Mouse (Mus musculus): ENCODE data around the gene Steap3. TPM values are rescaled to one million over a fixed set of nuclear protein-coding genes. Genes with fewer than 3 reads are reported as not detected.

Steap3 gene
- polyA plus RNA-seq, 1 experiment from 2014 or later: 4.6 TPM

- no peak for DNase-seq (ENCODE audit: low spot score)
- WGBS: 67% methylated on average over 5 of the region's 5 CpGs
- Histone ChIP-seq H3K36me3 (ENCODE audit: insufficient read depth, low read length) (no peaks in the 10 kb centered on the region), H3K9me3 (replicated peaks; ENCODE audit: low read length) (no peaks in the 10 kb centered on the region), H3K4me3 (replicated peaks; ENCODE audit: low read depth, low read length) (no peak overlapping the region), H3K4me2 (ENCODE audit: low read length) (no peak overlapping the region), H3K27me3 (ENCODE audit: insufficient read depth, low read length) (no peaks in the 10 kb centered on the region), H3K27ac (no peak overlapping the region), H3K4me1 (replicated peaks; ENCODE audit: insufficient read depth, low read length) (0 out of 2 replicates have a peak, but pooled peaks cover 4% of the 10 kb centered on the region), H3K9ac (ENCODE audit: low read depth, low read length) (no peak overlapping the region)
- no peak for ATAC-seq (replicated peaks; ENCODE audit: low FRiP score, low read depth)
- TF ChIP-seq CTCF (IDR thresholded peaks at IDR 0.05; ENCODE audit: low read depth): no peak
Observed at GRCm38 (mm10) chr1:120142551-120142950, 130.0 kb downstream of the Steap3 start.

Other genes starting within 250 kb of the Steap3 start
- 166 and 180 TPM in 2 replicates for gene Tmem37, start 198.6 kb downstream of the Steap3 start, polyA plus RNA-seq (2015; fragmentation: Nextera tagmentation; extraction: Ambion mirVana)
- gene Dbi, start 151.6 kb downstream of the Steap3 start, polyA plus RNA-seq (2015; fragmentation: Nextera tagmentation; extraction: Ambion mirVana): 1,314 and 1,400 TPM in 2 replicates
- 19.3 and 22.5 TPM in 2 replicates for gene 3110009E18Rik, start 151.5 kb downstream of the Steap3 start, polyA plus RNA-seq (2015; fragmentation: Nextera tagmentation; extraction: Ambion mirVana)
- 0.09 TPM in 1 of 2 replicates, not detected in the other for gene C1ql2, start 67.9 kb upstream of the Steap3 start, polyA plus RNA-seq (2015; fragmentation: Nextera tagmentation; extraction: Ambion mirVana)
- gene Marco, start 232.3 kb upstream of the Steap3 start, polyA plus RNA-seq (2015; fragmentation: Nextera tagmentation; extraction: Ambion mirVana): 0.09 TPM in 1 of 2 replicates, not detected in the other

Data from kidney, postnatal 0 days (tissue).